Mouse (Mus musculus) hindbrain, postnatal 0 days (tissue): ENCODE results near the gene Smok3a. TPM values are rescaled to one million over a fixed set of nuclear protein-coding genes. Genes with fewer than 3 reads are reported as not detected.
"Not testable (repeated sequence)": the region's sequence is repeated elsewhere in the genome, so short reads cannot be mapped to it uniquely, and the experiment has no call there.

Source experiments
- ATAC-seq: fragments of 200-750 bp; cut with Nextera tagmentation; 2 replicates; pipeline ENCODE4 v1.8.0; 2017; ENCODE audit warnings: mild to moderate bottlenecking, moderate TSS enrichment, moderate library complexity
- DNase-seq: peaks from one replicate; pipeline ENCODE4 v3.0.0-alpha.2; 2015; ENCODE audit warnings: low spot score
- H3K27ac ChIP-seq: fragments of 300-500 bp; sonication (generic); 2 replicates; pipeline ENCODE4 v1.5.1; 2014; ENCODE audit warnings: mild to moderate bottlenecking
- H3K27me3 ChIP-seq: fragments of 300-500 bp; sonication (generic); 2 replicates; pipeline ENCODE4 v1.6.1; 2014; ENCODE audit warnings: low read length, mixed read lengths; ENCODE audit not compliant: insufficient read depth
- H3K36me3 ChIP-seq: fragments of 300-500 bp; sonication (generic); 2 replicates; pipeline ENCODE4 v1.6.1; 2014; ENCODE audit warnings: low read length, mixed read lengths; ENCODE audit not compliant: insufficient read depth
- H3K4me1 ChIP-seq: fragments of 300-500 bp; sonication (generic); 2 replicates; pipeline ENCODE4 v1.6.1; 2014; ENCODE audit warnings: antibody characterized with exemption, low read length, mixed read lengths; ENCODE audit not compliant: insufficient read depth
- H3K4me2 ChIP-seq: fragments of 300-500 bp; sonication (generic); 2 replicates; pipeline ENCODE4 v1.6.1; 2014; ENCODE audit warnings: low read depth, mild to moderate bottlenecking, low read length, moderate library complexity, mixed read lengths
- H3K4me3 ChIP-seq: fragments of 300-500 bp; sonication (generic); 2 replicates; pipeline ENCODE4 v1.5.1; 2014; ENCODE audit warnings: low read length
- H3K9ac ChIP-seq: fragments of 300-500 bp; sonication (generic); replicated peaks from 2 replicates; pipeline ENCODE4 v1.6.1; 2014; ENCODE audit warnings: mild to moderate bottlenecking, low read length, moderate library complexity, mixed read lengths
- H3K9me3 ChIP-seq: fragments of 300-500 bp; sonication (generic); 2 replicates; pipeline ENCODE4 v1.6.1; 2016; ENCODE audit warnings: low read length, mixed read lengths
- CTCF ChIP-seq: IDR thresholded peaks from 2 replicates; pipeline ENCODE4 v1.5.1; 2016; ENCODE audit warnings: antibody characterized with exemption, control low read depth, low read depth
- WGBS: fragments of 180-500 bp; shearing (Covaris S2); extraction: QIAGEN DNeasy Blood & Tissue Kit; methylation state at CpG from one replicate; pipeline ENCODE4 v1.1.7; 2014; 5-methylcytosine and 5-hydroxymethylcytosine counted together
- polyA plus RNA-seq: library from polyadenylated mRNA; unstranded; fragments of >200 nt; fragmentation: Nextera tagmentation; extraction: Ambion mirVana; gene quantifications from 2 replicates; pipeline ENCODE4 v1.2.1, GENCODE M21; 2015
- total RNA-seq: library from RNA; depleted of rRNA; stranded (reverse); fragments of >200 nt; gene quantifications from 2 replicates; pipeline ENCODE4 v1.2.3, GENCODE M21; 2014

Smok3a gene
- total and polyA plus RNA-seq, 2 experiments from 2014 or later = not detected

- 77% methylated on average over 4 of the region's 4 CpGs for WGBS
- no peaks in the 10 kb centered on the region for H3K27me3 ChIP-seq
- no peak for TF ChIP-seq CTCF
- no peaks in the 10 kb centered on the region for H3K36me3 ChIP-seq
- H3K27ac ChIP-seq = no peak within 1 kb of the TSS
- no peak within 1 kb of the TSS for H3K4me2 ChIP-seq
- no peaks in the 10 kb centered on the region for H3K9me3 ChIP-seq
- no peak within 1 kb of the TSS for H3K4me3 ChIP-seq
- DNase-seq = no peak
- H3K9ac ChIP-seq = no peak within 1 kb of the TSS
- no peak for ATAC-seq
- no peaks in the 10 kb centered on the region for H3K4me1 ChIP-seq
These were observed 39.8 kb upstream of the Smok3a start, which contains the start of gene Azgp1 for GRCm38 (mm10) chr5:137981300-137981699. Gene Azgp1 (plus strand): TSS chr5:137981520.

GRCm38 (mm10) chr5:137986351-137986750 is 34.7 kb upstream of the Smok3a start:
- Histone ChIP-seq H3K27me3 (no peaks in the 10 kb centered on the region), H3K9ac (no peak overlapping the region), H3K27ac (no peak overlapping the region), H3K36me3 (no peaks in the 10 kb centered on the region), H3K4me2 (no peak overlapping the region), H3K4me3 (no peak overlapping the region), H3K9me3 (no peaks in the 10 kb centered on the region), H3K4me1 (no peaks in the 10 kb centered on the region)
- WGBS = 86% methylated on average over 1 of the region's 1 CpGs
- no peak for TF ChIP-seq CTCF
- ATAC-seq (no peak), DNase-seq (no peak)

- H3K9ac ChIP-seq = no peak overlapping the region
- no peak overlapping the region for H3K27ac ChIP-seq
- no peaks in the 10 kb centered on the region for H3K27me3 ChIP-seq
- H3K36me3 ChIP-seq = no peaks in the 10 kb centered on the region
- no peak for DNase-seq
- no peak overlapping the region for H3K4me3 ChIP-seq
- no peak for TF ChIP-seq CTCF
- no peaks in the 10 kb centered on the region for H3K9me3 ChIP-seq
- H3K4me2 ChIP-seq = no peak overlapping the region
- H3K4me1 ChIP-seq = no peaks in the 10 kb centered on the region
- WGBS = 93% methylated on average over 5 of the region's 5 CpGs
- ATAC-seq = no peak
These were observed 11.6 kb upstream of the Smok3a start for GRCm38 (mm10) chr5:138009437-138009836.

- no peak for ATAC-seq
- H3K4me1 ChIP-seq = no peaks in the 10 kb centered on the region
- no peak overlapping the region for H3K4me2 ChIP-seq
- no peak overlapping the region for H3K27ac ChIP-seq
- H3K4me3 ChIP-seq = no peak overlapping the region
- H3K9me3 ChIP-seq = no peaks in the 10 kb centered on the region
- WGBS = 91% methylated on average over 5 of the region's 5 CpGs
- no peak overlapping the region for H3K9ac ChIP-seq
- H3K27me3 ChIP-seq = no peaks in the 10 kb centered on the region
- H3K36me3 ChIP-seq = no peaks in the 10 kb centered on the region
- TF ChIP-seq CTCF = no peak
- no peak for DNase-seq
These were observed 8.7 kb upstream of the Smok3a start for GRCm38 (mm10) chr5:138012382-138012781.

- WGBS = 91% methylated on average over 2 of the region's 2 CpGs
- H3K27ac ChIP-seq = no peak overlapping the region
- H3K4me1 ChIP-seq = no peaks in the 10 kb centered on the region
- H3K9me3 ChIP-seq = no peaks in the 10 kb centered on the region
- DNase-seq (no peak), ATAC-seq (no peak)
- H3K4me3 ChIP-seq = no peak overlapping the region
- no peak overlapping the region for H3K4me2 ChIP-seq
- TF ChIP-seq CTCF = no peak
- no peaks in the 10 kb centered on the region for H3K27me3 ChIP-seq
- H3K36me3 ChIP-seq = no peaks in the 10 kb centered on the region
- no peak overlapping the region for H3K9ac ChIP-seq
These were observed 4.5 kb upstream of the Smok3a start for GRCm38 (mm10) chr5:138016530-138016929.

GRCm38 (mm10) chr5:138016997-138017396 is 4.1 kb upstream of the Smok3a start:
- DNase-seq (no peak), ATAC-seq (no peak)
- Histone ChIP-seq H3K9me3 (no peaks in the 10 kb centered on the region), H3K4me1 (no peaks in the 10 kb centered on the region), H3K27ac (no peak overlapping the region), H3K27me3 (no peaks in the 10 kb centered on the region), H3K36me3 (no peaks in the 10 kb centered on the region), H3K4me2 (no peak overlapping the region), H3K4me3 (no peak overlapping the region), H3K9ac (no peak overlapping the region)
- no peak for TF ChIP-seq CTCF

- H3K9ac ChIP-seq, H3K4me1 ChIP-seq, H3K9me3 ChIP-seq, H3K4me3 ChIP-seq, H3K36me3 ChIP-seq, H3K4me2 ChIP-seq, ATAC-seq, DNase-seq, H3K27me3 ChIP-seq, H3K27ac ChIP-seq: not testable (repeated sequence)
- 84% methylated on average over 3 of the region's 4 CpGs for WGBS
These were observed 1.5 kb upstream of the Smok3a start for GRCm38 (mm10) chr5:138019577-138019976.

GRCm38 (mm10) chr5:138052894-138053293 is 31.8 kb downstream of the Smok3a start, which contains the start of gene Smok3c:
Gene Smok3c (plus strand): TSS chr5:138053194.
- not testable (repeated sequence) for H3K9me3 ChIP-seq, ATAC-seq

More at GRCm38 (mm10) chr5:138052894-138053293, 31.8 kb downstream of the Smok3a start, which contains the start of gene Smok3c:
- H3K27me3 ChIP-seq, H3K9ac ChIP-seq, H3K4me3 ChIP-seq, H3K4me2 ChIP-seq, H3K4me1 ChIP-seq, H3K27ac ChIP-seq, DNase-seq, H3K36me3 ChIP-seq: not testable (repeated sequence)
- WGBS = no CpG with 5 or more reads among the region's 5 CpGs
